Mouse (Mus musculus) CH12.LX (cell line): ENCODE data around the gene Ttll11. TPM values are rescaled to one million over a fixed set of nuclear protein-coding genes. Genes with fewer than 3 reads are reported as not detected.

ENCODE experiments used
- DNase-seq: peaks from one replicate; pipeline ENCODE4 v3.0.0-alpha.2; 2013; ENCODE audit errors: extremely low read depth
- H3K27ac ChIP-seq: 2 replicates; pipeline ENCODE4 v1.5.1; 2012; ENCODE audit warnings: low read depth, mild to moderate bottlenecking, control low read depth, moderate library complexity; ENCODE audit not compliant: insufficient read depth
- H3K27me3 ChIP-seq: replicated peaks from 2 replicates; pipeline ENCODE3; 2012; ENCODE audit warnings: inconsistent platforms
- H3K36me3 ChIP-seq, 2 experiments: replicated peaks in 1 of 2; 2 replicates each; pipeline versions ENCODE3 to v1.6.1; 2012; ENCODE audit warnings: inconsistent platforms in 1 of 2, low read length in 1 of 2, mild to moderate bottlenecking in 1 of 2, mixed read lengths in 1 of 2, moderate library complexity in 1 of 2; ENCODE audit not compliant: control insufficient read depth in 1 of 2, insufficient read depth in 1 of 2
- H3K4me1 ChIP-seq, 2 experiments: 2 replicates each; pipeline ENCODE4 v1.6.1; 2012; ENCODE audit warnings: inconsistent platforms in 1 of 2, moderate library complexity in 1 of 2; ENCODE audit not compliant: insufficient read depth in 2 of 2, control insufficient read depth in 1 of 2
- H3K4me2 ChIP-seq: 2 replicates; pipeline ENCODE4 v1.6.1; 2012; ENCODE audit warnings: low read depth, mild to moderate bottlenecking, control low read depth; ENCODE audit not compliant: poor library complexity, insufficient read depth, severe bottlenecking
- H3K4me3 ChIP-seq, 3 experiments: fragments of 150-350 bp in 1 of 3; sonication (generic) in 1 of 3; replicated peaks in 1 of 3; 2 replicates each; pipeline versions ENCODE3 to v1.5.1; 2011 to 2012; ENCODE audit warnings: low read depth in 2 of 3, low read length in 2 of 3, mild to moderate bottlenecking in 2 of 3, moderate library complexity in 2 of 3, control low read depth in 1 of 3, improper control_type of control experiment in 1 of 3, inconsistent platforms in 1 of 3, mixed read lengths in 1 of 3; ENCODE audit not compliant: poor library complexity in 1 of 3
- H3K79me2 ChIP-seq: replicated peaks from 2 replicates; pipeline ENCODE4 v1.6.1; 2012; ENCODE audit warnings: mild to moderate bottlenecking, moderate library complexity; ENCODE audit not compliant: control insufficient read depth, poor library complexity, insufficient read depth, severe bottlenecking; ENCODE audit errors: extremely low read depth
- H3K9ac ChIP-seq: 2 replicates; pipeline ENCODE4 v1.6.1; 2012; ENCODE audit warnings: low read depth, mild to moderate bottlenecking, control low read depth, moderate library complexity; ENCODE audit not compliant: insufficient read depth
- H3K9me3 ChIP-seq: replicated peaks from 2 replicates; pipeline ENCODE3; 2012; ENCODE audit warnings: low read length, inconsistent platforms, mixed read lengths
- BHLHE40 ChIP-seq: IDR thresholded peaks from 2 replicates; pipeline ENCODE4 v1.6.1; 2011; ENCODE audit warnings: mild to moderate bottlenecking, low read depth, low read length, improper control_type of control experiment
- CHD1 ChIP-seq: IDR thresholded peaks from 2 replicates; pipeline ENCODE4 v1.6.1; 2012; ENCODE audit warnings: low read depth, low read length, improper control_type of control experiment, inconsistent platforms
- CTCF ChIP-seq, 2 experiments: IDR thresholded peaks in 1 of 2; conservative IDR thresholded peaks in 1 of 2; 2 replicates each; pipeline ENCODE4 v1.5.1; 2011 to 2012; ENCODE audit warnings: low read depth in 2 of 2, low read length in 2 of 2, improper control_type of control experiment in 1 of 2, inconsistent platforms in 1 of 2, mild to moderate bottlenecking in 1 of 2, moderate library complexity in 1 of 2
- E2F4 ChIP-seq: IDR thresholded peaks from 2 replicates; pipeline ENCODE4 v1.6.1; 2011; ENCODE audit warnings: low read depth, low read length, improper control_type of control experiment; ENCODE audit not compliant: insufficient replicate concordance
- ELF1 ChIP-seq: IDR thresholded peaks from 2 replicates; pipeline ENCODE4 v1.6.1; 2014; ENCODE audit warnings: low read depth, mild to moderate bottlenecking, inconsistent platforms, low read length, improper control_type of control experiment
- EP300 ChIP-seq: IDR thresholded peaks from 2 replicates; pipeline ENCODE4 v1.6.1; 2011; ENCODE audit warnings: low read length, improper control_type of control experiment
- ETS1 ChIP-seq: conservative IDR thresholded peaks from 2 replicates; pipeline ENCODE4 v1.6.1; 2012; ENCODE audit warnings: low read depth, mild to moderate bottlenecking, inconsistent platforms, low read length, improper control_type of control experiment, moderate library complexity
- GABPA ChIP-seq: IDR thresholded peaks from 2 replicates; pipeline ENCODE4 v1.6.1; 2012; ENCODE audit warnings: low read depth, low read length, improper control_type of control experiment, inconsistent platforms; ENCODE audit not compliant: insufficient replicate concordance
- HCFC1 ChIP-seq: IDR thresholded peaks from 2 replicates; pipeline ENCODE4 v1.6.1; 2012; ENCODE audit warnings: low read depth, mild to moderate bottlenecking, inconsistent platforms, low read length, improper control_type of control experiment
- JUN ChIP-seq: IDR thresholded peaks from 2 replicates; pipeline ENCODE4 v1.6.1; 2011; ENCODE audit warnings: low read depth, mild to moderate bottlenecking, low read length, improper control_type of control experiment, moderate library complexity; ENCODE audit not compliant: insufficient read depth
- KAT2A ChIP-seq: IDR thresholded peaks from 2 replicates; pipeline ENCODE4 v1.6.1; 2012; ENCODE audit warnings: low read length, improper control_type of control experiment, inconsistent platforms; ENCODE audit not compliant: insufficient replicate concordance
- MAX ChIP-seq: IDR thresholded peaks from 2 replicates; pipeline ENCODE4 v1.6.1; 2011; ENCODE audit warnings: low read length, improper control_type of control experiment
- MYC ChIP-seq: IDR thresholded peaks from 2 replicates; pipeline ENCODE4 v1.6.1; 2011; ENCODE audit warnings: low read depth, mild to moderate bottlenecking, improper control_type of control experiment, low read length
- NRF1 ChIP-seq: IDR thresholded peaks from 2 replicates; pipeline ENCODE4 v1.6.1; 2014; ENCODE audit warnings: low read depth, mild to moderate bottlenecking, inconsistent platforms, low read length, improper control_type of control experiment, moderate library complexity
- RAD21 ChIP-seq: IDR thresholded peaks from 2 replicates; pipeline ENCODE4 v1.6.1; 2011; ENCODE audit warnings: low read depth, mild to moderate bottlenecking, low read length, improper control_type of control experiment, moderate library complexity
- RCOR1 ChIP-seq: conservative IDR thresholded peaks from 2 replicates; pipeline ENCODE4 v1.6.1; 2012; ENCODE audit warnings: low read depth, mild to moderate bottlenecking, inconsistent platforms, low read length, improper control_type of control experiment
- TBP ChIP-seq: conservative IDR thresholded peaks from 2 replicates; pipeline ENCODE4 v1.6.1; 2011; ENCODE audit warnings: low read depth, low read length, improper control_type of control experiment
- TCF12 ChIP-seq: IDR thresholded peaks from 2 replicates; pipeline ENCODE4 v1.6.1; 2014; ENCODE audit warnings: low read depth, mild to moderate bottlenecking, inconsistent platforms, low read length, improper control_type of control experiment
- USF1 ChIP-seq: IDR thresholded peaks from 2 replicates; pipeline ENCODE4 v1.6.1; 2014; ENCODE audit warnings: low read depth, mild to moderate bottlenecking, inconsistent platforms, low read length, improper control_type of control experiment
- USF2 ChIP-seq: conservative IDR thresholded peaks from 2 replicates; pipeline ENCODE4 v1.6.1; 2011; ENCODE audit warnings: low read depth, low read length, improper control_type of control experiment
- ZKSCAN1 ChIP-seq: IDR thresholded peaks from 2 replicates; pipeline ENCODE4 v1.6.1; 2012; ENCODE audit warnings: low read depth, inconsistent platforms, low read length, improper control_type of control experiment, borderline replicate concordance
- ZMIZ1 ChIP-seq: IDR thresholded peaks from 2 replicates; pipeline ENCODE4 v1.6.1; 2012; ENCODE audit warnings: low read depth, mild to moderate bottlenecking, inconsistent platforms, low read length, improper control_type of control experiment
- ZNF384 ChIP-seq: IDR thresholded peaks from 2 replicates; pipeline ENCODE4 v1.6.1; 2012; ENCODE audit warnings: low read depth, low read length, improper control_type of control experiment, inconsistent platforms
- dilution Hi-C: fragments of 300-500 bp; cut with MboI; formaldehyde crosslinking; loops from 2 replicates; pipeline ENCODE4 v1.14.3; 2020; ENCODE audit warnings: low sequenced_read_pairs; ENCODE audit not compliant: extremely low pct_unique_long_range_greater_than_20kb, extremely low pct_ligation_motif_present
- in situ Hi-C: fragments of 300-500 bp; cut with MboI; formaldehyde crosslinking; loops from 3 replicates; pipeline ENCODE4 v1.14.3; 2019; ENCODE audit warnings: low sequenced_read_pairs, low pct_ligation_motif_present, low pct_unique_long_range_greater_than_20kb, mixed read lengths
- polyA plus RNA-seq: library from polyadenylated mRNA; unstranded; fragments of >175 nt; gene quantifications from 2 replicates; pipeline ENCODE4 v1.2.1, GENCODE M21; 2012; ENCODE audit warnings: low read depth; ENCODE audit not compliant: insufficient read length
- total RNA-seq, 2 experiments: library from RNA; depleted of rRNA; stranded (reverse); fragments of 300-350 nt in 1 of 2; fragments of >200 nt in 1 of 2; gene quantifications; 2 replicates each; pipeline ENCODE4 v1.2.3; 2012 to 2014

Gene Ttll11
- total and polyA plus RNA-seq, 3 experiments: 0.04 to 0.31 (median 0.11) TPM

DNA sequence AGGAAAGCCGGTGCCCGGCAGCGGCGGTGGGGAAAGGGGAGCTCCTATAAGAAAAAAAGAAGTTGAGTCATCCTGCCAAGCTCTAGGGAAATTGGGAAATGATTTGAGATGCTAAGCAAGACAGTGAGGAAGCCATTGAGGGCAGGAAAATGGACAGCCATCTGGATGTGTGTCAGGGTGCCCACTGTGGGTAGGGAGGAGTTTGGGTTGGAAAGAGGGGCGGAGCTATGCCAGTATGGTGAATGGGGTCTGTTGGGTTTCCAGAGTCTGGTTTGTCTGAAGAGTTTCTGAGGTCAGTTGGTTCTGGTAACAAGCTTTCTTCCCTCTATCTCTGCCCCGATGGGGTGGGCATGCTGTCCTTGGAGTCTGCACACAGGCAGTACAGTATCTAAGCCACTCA lies 256.4 kb downstream of the Ttll11 start:
- Histone ChIP-seq H3K9ac (no peak overlapping the region), H3K27ac (no peak overlapping the region), H3K9me3 (no peaks in the 10 kb centered on the region), H3K4me3 (no peak overlapping the region), H3K36me3 (peaks cover 52 to 81% of the 10 kb centered on the region in 2 experiments), H3K4me2 (no peak overlapping the region), H3K27me3 (no peaks in the 10 kb centered on the region), H3K79me2 (no peaks in the 10 kb centered on the region), H3K4me1 (peaks cover 6 to 53% of the 10 kb centered on the region in 2 experiments; a peak in 3 of 4 replicates)
- in situ Hi-C loops (no loop called here), dilution Hi-C loops (no loop called here)
- DNase-seq: no peak
- TF ChIP-seq E2F4: no peak
- no peak for TF ChIP-seq TCF12
- TF ChIP-seq RCOR1: no peak
- no peak for TF ChIP-seq ETS1
- TF ChIP-seq CHD1: no peak
- TF ChIP-seq NRF1: no peak
- no peak for TF ChIP-seq ELF1
- no peak for TF ChIP-seq CTCF (conservative IDR thresholded peaks at IDR 0.05 in 1 of 2, IDR thresholded peaks at IDR 0.05 in 1 of 2; ENCODE audit: low read depth in 2 of 2, low read length in 2 of 2)
- TF ChIP-seq KAT2A: no peak
- TF ChIP-seq EP300: no peak
- no peak for TF ChIP-seq HCFC1
- TF ChIP-seq MYC: no peak
- TF ChIP-seq ZNF384: no peak
- no peak for TF ChIP-seq ZMIZ1
- TF ChIP-seq JUN: no peak
- TF ChIP-seq GABPA: no peak
- no peak for TF ChIP-seq USF2
- no peak for TF ChIP-seq BHLHE40

DNA sequence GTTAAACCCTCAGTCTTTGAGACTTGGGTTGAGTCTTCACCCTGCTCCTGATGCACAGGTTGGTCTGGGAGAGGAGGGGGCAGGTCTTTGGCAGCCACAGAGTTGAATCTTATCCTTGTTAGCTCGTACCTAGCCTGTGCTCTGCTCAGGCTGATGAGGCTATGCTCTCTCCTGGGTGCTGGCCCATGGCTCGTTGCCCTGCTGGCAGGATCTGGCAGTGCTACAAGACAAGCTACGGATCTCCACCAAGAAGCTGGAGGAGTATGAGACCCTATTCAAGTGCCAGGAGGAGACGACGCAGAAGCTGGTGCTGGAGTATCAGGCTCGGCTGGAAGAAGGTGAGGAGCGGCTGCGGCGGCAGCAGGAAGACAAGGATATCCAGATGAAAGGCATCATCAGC lies 256.9 kb downstream of the Ttll11 start:
- no peak for DNase-seq
- in situ Hi-C loops: no loop called here
- TF ChIP-seq ZMIZ1 (no peak), TCF12 (no peak), USF1 (no peak), ZKSCAN1 (no peak), NRF1 (no peak), RAD21 (no peak), MAX (no peak), TBP (no peak)
- Histone ChIP-seq H3K27me3 (no peaks in the 10 kb centered on the region), H3K36me3 (peaks cover 52 to 81% of the 10 kb centered on the region in 2 experiments), H3K4me2 (no peak overlapping the region), H3K4me1 (peaks cover 4 to 53% of the 10 kb centered on the region in 2 experiments; a peak in 2 of 4 replicates), H3K4me3 (no peak overlapping the region), H3K79me2 (no peaks in the 10 kb centered on the region), H3K27ac (no peak overlapping the region), H3K9ac (no peak overlapping the region), H3K9me3 (no peaks in the 10 kb centered on the region)
- dilution Hi-C loops: no loop called here
